Mouse (Mus musculus): ENCODE measurements around the gene D5Ertd579e. TPM values are rescaled to one million over a fixed set of nuclear protein-coding genes. Genes with fewer than 3 reads are reported as not detected.

Gene D5Ertd579e
- total RNA-seq, 4 experiments from 2014 or later: 89.7 to 97.8 (median 92.7) TPM

Other genes with a start within 250 kb of the D5Ertd579e start
- 10 to 100 TPM; 61.7 to 66.2 (median 64.4) TPM for gene Grpel1, start 231.0 kb downstream of the D5Ertd579e start, total RNA-seq (2022)
- 10 to 100 TPM; 13.8 to 17.5 (median 15.3) TPM for gene Tada2b, start 211.7 kb downstream of the D5Ertd579e start, total RNA-seq (2022)
- gene Ccdc96, start 211.4 kb downstream of the D5Ertd579e start, total RNA-seq (2022): under 1 TPM; 0.25 to 0.49 (median 0.31) TPM
- gene Tbc1d14, start 102.7 kb downstream of the D5Ertd579e start, total RNA-seq (2022): 10 to 100 TPM; 12.8 to 16.3 (median 13.8) TPM
- gene Bloc1s4, start 52.6 kb upstream of the D5Ertd579e start, total RNA-seq (2022): 10 to 100 TPM; 10.6 to 11.4 (median 11.3) TPM
- 100 to 1,000 TPM; 261 to 277 (median 272) TPM for gene Mrfap1, start 100.7 kb upstream of the D5Ertd579e start, total RNA-seq (2022)
- 10 to 100 TPM; 26.2 to 27.8 (median 27.1) TPM for gene Man2b2, start 134.6 kb upstream of the D5Ertd579e start, total RNA-seq (2022)
- gene Ppp2r2c, start 172.5 kb upstream of the D5Ertd579e start, total RNA-seq (2022): 1 to 10 TPM; 5.4 to 7.2 (median 6.3) TPM

Data from heart, adult 8-10 months (tissue).